Mouse (Mus musculus) limb, embryonic 15.5 days (tissue): ENCODE measurements around the gene Tubb1. TPM values are rescaled to one million over a fixed set of nuclear protein-coding genes. Genes with fewer than 3 reads are reported as not detected.
A peak's percentile ranks its signal among the peaks of the same experiment; 100 is the strongest.

Experiments used
- ATAC-seq: fragments of 200-750 bp; cut with Nextera tagmentation; 2 replicates; pipeline ENCODE4 v1.8.0; 2017; ENCODE audit warnings: low read depth, moderate TSS enrichment; ENCODE audit not compliant: insufficient number of reproducible peaks, low FRiP score, low TSS enrichment
- H3K27ac ChIP-seq: fragments of 300-500 bp; sonication (generic); 2 replicates; pipeline ENCODE4 v1.5.1; 2015; ENCODE audit warnings: moderate library complexity, mild to moderate bottlenecking, inconsistent platforms
- H3K27me3 ChIP-seq: fragments of 300-500 bp; sonication (generic); 2 replicates; pipeline ENCODE4 v1.6.1; 2015; ENCODE audit warnings: inconsistent platforms
- H3K36me3 ChIP-seq: fragments of 300-500 bp; sonication (generic); 2 replicates; pipeline ENCODE4 v1.6.1; 2015; ENCODE audit warnings: inconsistent platforms
- H3K4me1 ChIP-seq: fragments of 300-500 bp; sonication (generic); 2 replicates; pipeline ENCODE4 v1.6.1; 2015; ENCODE audit warnings: inconsistent platforms
- H3K4me2 ChIP-seq: fragments of 300-500 bp; sonication (generic); 2 replicates; pipeline ENCODE4 v1.6.1; 2015; ENCODE audit warnings: mild to moderate bottlenecking, inconsistent platforms
- H3K4me3 ChIP-seq: fragments of 300-500 bp; sonication (generic); 2 replicates; pipeline ENCODE4 v1.5.1; 2015; ENCODE audit warnings: mild to moderate bottlenecking, inconsistent platforms
- H3K9ac ChIP-seq: fragments of 300-500 bp; sonication (generic); 2 replicates; pipeline ENCODE4 v1.6.1; 2015; ENCODE audit warnings: inconsistent platforms
- H3K9me3 ChIP-seq: fragments of 300-500 bp; sonication (generic); 2 replicates; pipeline ENCODE4 v1.6.1; 2016; ENCODE audit warnings: inconsistent platforms
- WGBS: fragments of 180-500 bp; shearing (Covaris S2); methylation state at CpG from one replicate; pipeline ENCODE4 v1.1.7; 2015; 5-methylcytosine and 5-hydroxymethylcytosine counted together
- polyA plus RNA-seq: library from polyadenylated mRNA; unstranded; fragments of >200 nt; fragmentation: Nextera tagmentation; extraction: Ambion mirVana; gene quantifications from 2 replicates; pipeline ENCODE4 v1.2.1, GENCODE M21; 2015

The Tubb1 gene
- polyA plus RNA-seq, 1 experiment from 2014 or later: 0.92 TPM

- Histone ChIP-seq H3K9ac (no peak overlapping the region), H3K4me3 (no peak overlapping the region), H3K27me3 (no peaks in the 10 kb centered on the region), H3K27ac (no peak overlapping the region), H3K4me2 (no peak overlapping the region), H3K9me3 (no peaks in the 10 kb centered on the region), H3K36me3 (peaks cover 30% of the 10 kb centered on the region), H3K4me1 (peaks cover 31% of the 10 kb centered on the region)
- WGBS: 86% methylated on average over 26 of the region's 26 CpGs
- no peak for ATAC-seq
Observed at GRCm38 (mm10) chr2:174436076-174436701, 14.3 kb upstream of the Tubb1 start.

DNA sequence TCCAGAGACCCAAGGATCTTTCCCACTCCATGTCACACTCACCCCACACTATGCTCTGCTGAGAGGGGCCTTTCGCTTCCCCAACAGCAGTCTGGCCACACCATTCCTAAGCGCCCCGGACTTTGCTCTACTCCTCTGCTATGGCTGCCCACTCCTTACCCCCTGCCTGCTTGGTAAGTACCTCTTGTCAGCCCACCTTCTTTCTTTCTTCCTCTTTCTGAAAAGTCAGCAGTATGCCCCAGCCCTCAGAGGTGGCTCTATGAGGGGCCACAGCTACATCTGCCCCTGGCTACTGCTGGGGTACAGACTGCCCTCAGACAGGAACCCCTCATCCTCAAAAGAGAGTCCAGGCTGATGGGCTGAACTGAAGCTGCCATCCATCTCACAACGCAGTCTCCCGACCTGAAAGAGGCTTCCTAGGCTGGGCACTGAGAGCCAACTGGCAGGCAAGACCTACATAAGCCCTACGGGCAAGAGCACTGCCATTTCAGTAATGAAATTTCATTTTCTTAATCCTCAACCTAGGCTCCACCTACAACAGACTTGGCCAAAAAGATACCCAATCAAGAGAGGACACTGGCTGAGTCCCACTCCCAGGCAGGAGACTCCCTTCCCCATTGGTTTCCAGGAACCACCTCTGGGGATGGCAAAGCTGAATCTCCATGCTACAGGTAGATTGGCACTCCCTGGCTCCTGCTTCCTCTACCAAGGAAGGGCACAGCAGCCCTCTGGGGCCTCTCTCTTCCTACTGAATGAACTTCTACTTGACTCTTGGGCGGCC is 13.4 kb upstream of the Tubb1 start:
- H3K9ac ChIP-seq: no peak overlapping the region
- WGBS: 94% methylated on average over 7 of the region's 7 CpGs
- no peak overlapping the region for H3K27ac ChIP-seq
- 0 out of 2 replicates have a peak overlapping the region, but pooled peaks have one; percentile 1 for H3K4me3 ChIP-seq
- peaks cover 31% of the 10 kb centered on the region for H3K4me1 ChIP-seq
- H3K4me2 ChIP-seq: peak overlapping the region; percentile 81; the same call in 1 of the 2 replicates
- H3K27me3 ChIP-seq: no peaks in the 10 kb centered on the region
- no peak for ATAC-seq
- H3K36me3 ChIP-seq: peaks cover 28% of the 10 kb centered on the region
- H3K9me3 ChIP-seq: no peaks in the 10 kb centered on the region

GRCm38 (mm10) chr2:174437697-174437982 is 12.9 kb upstream of the Tubb1 start:
- H3K27ac ChIP-seq: no peak overlapping the region
- peaks cover 33% of the 10 kb centered on the region for H3K4me1 ChIP-seq
- no peaks in the 10 kb centered on the region for H3K27me3 ChIP-seq
- 93% methylated on average over 4 of the region's 4 CpGs for whole genome bisulfite sequencing
- ATAC-seq: no peak
- H3K4me2 ChIP-seq: peak overlapping the region; percentile 81
- peak overlapping the region; percentile 66 for H3K4me3 ChIP-seq
- H3K9me3 ChIP-seq: no peaks in the 10 kb centered on the region
- H3K36me3 ChIP-seq: peaks cover 24% of the 10 kb centered on the region
- H3K9ac ChIP-seq: no peak overlapping the region

- Histone ChIP-seq H3K36me3 (peaks cover 20% of the 10 kb centered on the region; the same call in 1 of the 2 replicates), H3K27ac (peak overlapping the region; percentile 59), H3K27me3 (no peaks in the 10 kb centered on the region), H3K9ac (peak overlapping the region; percentile 40), H3K4me3 (peak overlapping the region; percentile 66), H3K9me3 (no peaks in the 10 kb centered on the region), H3K4me1 (peaks cover 38% of the 10 kb centered on the region), H3K4me2 (peak overlapping the region; percentile 81)
- 69% methylated on average over 11 of the region's 11 CpGs for WGBS
- no peak for ATAC-seq
Observed at GRCm38 (mm10) chr2:174438181-174438580, 12.3 kb upstream of the Tubb1 start.

DNA sequence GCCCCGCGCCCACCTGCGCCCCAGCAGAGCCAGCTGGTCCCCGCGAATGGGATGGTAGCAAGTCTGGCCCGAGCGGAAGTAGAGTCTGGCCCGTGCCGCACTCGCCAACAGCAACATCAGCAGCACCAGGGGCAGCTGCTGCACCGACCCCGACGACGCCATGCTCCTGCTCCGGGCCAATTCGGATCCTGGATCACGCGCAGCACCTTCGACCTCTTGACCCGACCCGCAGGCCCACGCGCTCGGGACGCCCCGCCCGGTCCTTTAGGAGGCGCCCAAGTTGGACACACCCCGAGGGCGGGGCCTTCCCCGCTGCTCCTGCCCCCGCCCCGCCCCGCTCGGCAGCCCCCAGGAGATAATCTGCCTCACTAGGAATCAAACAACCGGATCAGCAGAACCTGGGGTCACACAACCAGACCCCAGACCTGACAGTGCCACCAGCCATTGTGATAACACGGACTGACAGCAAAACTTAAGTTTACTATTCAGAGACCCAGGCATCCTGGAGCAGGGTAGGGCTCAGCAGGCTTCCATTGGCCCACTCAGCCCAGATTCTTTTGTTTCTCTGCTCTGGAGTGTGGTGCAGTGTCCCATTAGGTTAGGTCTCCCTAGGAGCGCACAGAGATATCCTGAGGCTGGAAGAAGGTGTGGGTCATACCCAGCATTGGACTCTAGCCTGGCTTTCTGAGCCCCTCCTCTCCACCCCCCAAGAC is 11.6 kb upstream of the Tubb1 start, which contains the start of gene Ctsz:
Gene Ctsz, minus strand, starts transcription at position 303 of the 713 bp plus-strand sequence.
- Histone ChIP-seq H3K27ac (peak within 1 kb of the TSS; percentile 59), H3K4me2 (peak within 1 kb of the TSS; percentile 81), H3K9me3 (no peaks in the 10 kb centered on the region), H3K4me3 (peak within 1 kb of the TSS; percentile 66), H3K27me3 (no peaks in the 10 kb centered on the region), H3K36me3 (peaks cover 14% of the 10 kb centered on the region; the same call in 1 of the 2 replicates), H3K9ac (peak within 1 kb of the TSS; percentile 40), H3K4me1 (peaks cover 40% of the 10 kb centered on the region)
- WGBS: 2% methylated on average over 38 of the region's 38 CpGs
- ATAC-seq: peak; percentile 61

DNA sequence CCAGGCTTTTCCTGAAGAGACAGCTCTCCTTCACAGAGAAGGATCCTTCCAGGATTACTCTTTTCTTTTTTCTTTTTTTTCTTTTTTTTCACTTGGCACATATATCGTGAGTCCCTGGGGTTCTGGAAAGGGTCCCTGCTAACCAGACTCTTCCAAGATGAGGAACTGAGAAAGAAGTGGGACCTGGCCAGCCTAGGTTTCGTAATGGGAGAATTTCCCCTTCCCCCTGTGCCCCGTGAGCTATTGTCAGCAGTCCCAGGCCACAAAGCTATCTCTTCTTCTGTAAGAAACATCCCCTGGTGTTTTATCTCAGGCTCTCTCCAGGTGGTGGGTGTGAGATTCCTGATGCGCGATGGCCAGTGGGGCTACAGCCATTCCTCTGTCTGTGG is 11.1 kb upstream of the Tubb1 start:
- ATAC-seq: no peak
- Histone ChIP-seq H3K9me3 (no peaks in the 10 kb centered on the region), H3K27me3 (no peaks in the 10 kb centered on the region), H3K9ac (no peak overlapping the region), H3K27ac (no peak overlapping the region), H3K4me3 (no peak overlapping the region), H3K4me2 (peak overlapping the region; percentile 81; the same call in 1 of the 2 replicates), H3K36me3 (peaks cover 11% of the 10 kb centered on the region; the same call in 1 of the 2 replicates), H3K4me1 (peaks cover 40% of the 10 kb centered on the region)
- WGBS: 70% methylated on average over 5 of the region's 5 CpGs

DNA sequence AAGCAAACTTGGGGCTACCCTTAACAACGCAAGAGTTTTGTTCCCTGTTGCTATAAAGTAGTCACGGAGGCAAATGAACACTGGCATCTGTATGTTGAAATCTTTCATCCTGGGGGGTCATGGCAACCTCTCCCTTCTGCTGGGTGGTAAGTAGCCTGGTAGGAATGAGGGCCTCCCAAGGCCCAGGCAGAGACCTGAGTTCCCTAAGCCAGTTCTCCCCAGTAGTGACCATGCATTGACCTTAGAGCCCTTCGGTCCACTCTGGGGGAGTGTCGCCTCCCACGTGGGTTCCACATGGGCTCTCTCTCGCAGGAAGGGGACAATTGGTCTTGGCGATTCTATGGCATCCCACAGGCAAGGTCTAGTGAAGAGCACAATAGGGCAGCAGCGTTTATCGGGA is 10.5 kb upstream of the Tubb1 start:
- Histone ChIP-seq H3K4me1 (peaks cover 40% of the 10 kb centered on the region), H3K36me3 (peaks cover 6% of the 10 kb centered on the region; the same call in 1 of the 2 replicates), H3K9me3 (no peaks in the 10 kb centered on the region), H3K4me3 (no peak overlapping the region), H3K27me3 (no peaks in the 10 kb centered on the region), H3K4me2 (no peak overlapping the region), H3K27ac (no peak overlapping the region), H3K9ac (no peak overlapping the region)
- no peak for ATAC-seq
- 86% methylated on average over 9 of the region's 9 CpGs for WGBS

DNA sequence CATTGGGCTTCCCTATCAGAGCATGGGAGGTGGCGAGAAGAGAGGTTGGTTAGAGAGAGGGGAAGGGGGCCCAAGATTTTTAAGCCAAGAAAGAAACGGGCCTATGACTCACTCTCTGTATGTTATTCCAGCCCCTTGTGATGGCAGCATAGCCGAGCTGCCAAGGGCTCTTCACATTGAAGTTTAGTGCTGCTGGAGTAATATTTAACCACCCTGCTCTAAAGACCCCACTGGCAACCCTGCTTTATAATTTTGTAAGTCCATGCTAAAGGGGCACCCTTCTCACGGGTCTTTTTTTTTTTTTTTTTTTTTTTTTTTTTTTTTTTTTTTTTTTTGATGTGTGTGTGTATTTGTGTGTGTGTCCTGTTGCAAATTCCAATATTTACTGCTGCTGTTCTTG is 8.6 kb upstream of the Tubb1 start:
- Histone ChIP-seq H3K27me3 (no peaks in the 10 kb centered on the region), H3K4me2 (no peak overlapping the region)
- 67% methylated on average over 4 of the region's 4 CpGs for WGBS

DNA sequence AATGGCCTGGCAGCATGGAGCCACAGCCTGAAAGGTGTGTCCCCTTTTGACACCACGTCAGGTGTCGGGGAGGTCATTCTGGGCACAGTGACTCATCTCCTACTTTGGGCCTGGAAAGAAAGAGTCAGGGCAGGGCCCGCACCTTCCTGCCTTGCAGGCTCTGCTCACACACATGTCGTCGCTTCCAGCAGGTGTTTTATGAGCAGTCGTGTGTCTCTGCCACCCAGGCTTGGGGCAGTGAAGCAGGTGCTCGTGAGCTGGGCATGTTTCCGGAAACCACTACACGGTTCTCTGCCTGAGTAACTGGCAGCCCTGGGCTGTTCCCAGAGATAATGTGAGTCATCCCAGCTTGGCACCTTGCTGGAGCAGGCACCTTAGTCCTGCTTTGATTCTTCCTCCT is 8.0 kb upstream of the Tubb1 start:
- H3K4me2 ChIP-seq: no peak overlapping the region
- H3K9me3 ChIP-seq: no peaks in the 10 kb centered on the region
- no peak overlapping the region for H3K9ac ChIP-seq
- ATAC-seq: no peak
- no peaks in the 10 kb centered on the region for H3K27me3 ChIP-seq
- no peak overlapping the region for H3K4me3 ChIP-seq
- peaks cover 32% of the 10 kb centered on the region for H3K4me1 ChIP-seq
- H3K27ac ChIP-seq: 0 out of 2 replicates have a peak overlapping the region, but pooled peaks have one; percentile 38
- 44% methylated on average over 9 of the region's 9 CpGs for WGBS
- H3K36me3 ChIP-seq: no peaks in the 10 kb centered on the region

More for the DNA sequence above, 8.6 kb upstream of the Tubb1 start:
- Histone ChIP-seq H3K36me3 (no peaks in the 10 kb centered on the region), H3K4me3 (no peak overlapping the region), H3K9me3 (no peaks in the 10 kb centered on the region), H3K9ac (no peak overlapping the region), H3K4me1 (peaks cover 37% of the 10 kb centered on the region), H3K27ac (no peak overlapping the region)
- no peak for ATAC-seq

DNA sequence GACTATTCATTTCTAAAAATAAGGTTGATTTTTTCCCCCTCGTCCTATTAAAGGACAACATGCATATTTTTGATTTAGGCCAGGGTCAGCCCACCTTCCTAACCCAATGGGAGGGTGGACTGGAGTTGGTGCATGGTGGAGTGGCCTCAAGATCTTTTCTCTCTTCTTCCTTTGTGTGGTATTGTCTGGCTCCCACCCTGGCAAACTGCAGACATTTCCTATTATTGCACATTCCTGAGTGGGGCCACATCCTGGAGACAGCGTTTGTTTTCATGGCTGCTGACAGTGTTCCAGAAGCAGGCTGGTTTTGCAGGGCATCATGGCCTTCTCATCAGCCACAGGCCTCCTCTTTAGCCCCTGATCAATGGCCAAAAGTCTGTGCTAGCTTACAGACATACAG is 7.4 kb upstream of the Tubb1 start:
- H3K4me3 ChIP-seq: no peak overlapping the region
- H3K9ac ChIP-seq: no peak overlapping the region
- WGBS: 44% methylated on average over 2 of the region's 2 CpGs
- peaks cover 26% of the 10 kb centered on the region for H3K4me1 ChIP-seq
- no peak overlapping the region for H3K4me2 ChIP-seq
- no peaks in the 10 kb centered on the region for H3K9me3 ChIP-seq
- no peaks in the 10 kb centered on the region for H3K27me3 ChIP-seq
- ATAC-seq: no peak; the same call in 1 of the 2 replicates
- H3K36me3 ChIP-seq: no peaks in the 10 kb centered on the region
- H3K27ac ChIP-seq: no peak overlapping the region

- no peak for ATAC-seq
- H3K9me3 ChIP-seq: no peaks in the 10 kb centered on the region
- H3K27ac ChIP-seq: no peak overlapping the region
- no peak overlapping the region for H3K9ac ChIP-seq
- peaks cover 13% of the 10 kb centered on the region; the same call in 1 of the 2 replicates for H3K4me1 ChIP-seq
- H3K27me3 ChIP-seq: no peaks in the 10 kb centered on the region
- no peaks in the 10 kb centered on the region for H3K36me3 ChIP-seq
- H3K4me2 ChIP-seq: no peak overlapping the region
- H3K4me3 ChIP-seq: no peak overlapping the region
- 85% methylated on average over 7 of the region's 7 CpGs for WGBS
Observed at GRCm38 (mm10) chr2:174444359-174444758, 6.1 kb upstream of the Tubb1 start.

DNA sequence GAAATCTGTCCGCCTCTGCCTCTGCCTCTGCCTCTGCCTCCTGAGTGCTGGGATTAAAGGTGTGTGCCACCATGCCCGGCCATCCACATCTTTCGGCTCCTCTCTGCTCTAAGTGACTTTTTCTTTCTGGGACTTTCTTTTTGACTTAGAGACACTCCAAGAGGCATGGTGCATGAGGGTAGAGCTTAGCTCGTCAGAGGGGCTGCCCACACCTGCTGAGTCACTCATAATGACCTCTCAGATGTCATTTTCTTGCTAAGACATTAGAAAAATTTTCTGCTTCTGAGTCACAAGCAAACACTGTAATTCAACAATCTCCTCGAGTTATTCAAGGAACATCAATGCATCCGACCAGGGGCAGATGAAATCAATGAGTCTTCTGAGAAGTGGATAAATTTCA is 5.5 kb upstream of the Tubb1 start:
- peaks cover 9% of the 10 kb centered on the region; the same call in 1 of the 2 replicates for H3K4me1 ChIP-seq
- 78% methylated on average over 6 of the region's 6 CpGs for WGBS
- no peak overlapping the region for H3K9ac ChIP-seq
- H3K9me3 ChIP-seq: no peaks in the 10 kb centered on the region
- H3K4me3 ChIP-seq: no peak overlapping the region
- H3K27me3 ChIP-seq: no peaks in the 10 kb centered on the region
- ATAC-seq: no peak
- no peaks in the 10 kb centered on the region for H3K36me3 ChIP-seq
- H3K27ac ChIP-seq: no peak overlapping the region
- H3K4me2 ChIP-seq: no peak overlapping the region
